Mouse (Mus musculus) right cerebral cortex, postnatal 25 days (tissue): ENCODE measurements around the gene Skint5.
"Not testable (repeated sequence)": the region's sequence is repeated elsewhere in the genome, so short reads cannot be mapped to it uniquely, and the experiment has no call there.

Source experiments
- DNase-seq: peaks from one replicate; pipeline ENCODE4 v3.0.0; 2022

The Skint5 gene

GRCm38 (mm10) chr4:113999403-113999802 lies at the start of gene Skint5:
Skint5 (minus strand) TSS chr4:113999503.
- DNase-seq = no peak

DNA sequence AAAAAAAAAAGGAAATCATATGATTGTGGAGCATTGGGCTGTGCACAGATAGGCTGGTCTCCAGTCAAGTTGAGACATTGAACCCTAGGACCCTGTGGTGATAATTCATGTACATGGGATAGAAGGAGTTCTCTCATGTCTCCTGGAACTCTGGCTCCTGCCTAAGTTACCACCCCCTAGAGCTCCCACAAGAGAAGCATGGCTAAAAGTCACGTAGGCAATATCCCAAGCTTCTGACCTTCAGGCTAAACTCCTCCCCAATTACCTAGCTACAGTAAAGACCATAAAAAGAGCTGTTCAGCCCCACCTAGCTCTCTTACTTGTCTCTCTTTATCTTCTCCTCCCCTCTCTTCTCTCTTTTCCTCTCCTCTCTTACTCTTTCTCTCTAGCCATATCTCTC lies 42.0 kb downstream of the Skint5 start:
- no peak for DNase-seq

DNA sequence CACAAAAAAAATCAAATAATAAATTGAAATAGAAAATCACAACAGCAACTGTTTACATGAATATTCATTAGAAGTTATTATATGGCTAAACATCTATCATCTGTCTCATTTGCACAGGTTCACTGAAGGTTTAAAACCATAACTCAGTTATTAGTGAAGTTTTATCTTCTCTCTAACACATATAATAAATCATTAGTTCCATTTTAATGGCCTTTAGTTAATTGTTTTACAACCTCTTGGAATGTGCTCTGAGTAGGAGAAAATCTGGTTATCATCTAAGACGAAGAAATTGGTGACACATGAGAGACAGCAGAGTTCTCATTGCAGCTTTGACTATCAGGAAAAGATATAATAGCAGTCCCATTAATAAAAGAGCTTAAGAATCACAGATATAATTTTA lies 235.1 kb downstream of the Skint5 start:
- DNase-seq = no peak

GRCm38 (mm10) chr4:113763684-113764083 lies 235.6 kb downstream of the Skint5 start:
- no peak for DNase-seq

DNA sequence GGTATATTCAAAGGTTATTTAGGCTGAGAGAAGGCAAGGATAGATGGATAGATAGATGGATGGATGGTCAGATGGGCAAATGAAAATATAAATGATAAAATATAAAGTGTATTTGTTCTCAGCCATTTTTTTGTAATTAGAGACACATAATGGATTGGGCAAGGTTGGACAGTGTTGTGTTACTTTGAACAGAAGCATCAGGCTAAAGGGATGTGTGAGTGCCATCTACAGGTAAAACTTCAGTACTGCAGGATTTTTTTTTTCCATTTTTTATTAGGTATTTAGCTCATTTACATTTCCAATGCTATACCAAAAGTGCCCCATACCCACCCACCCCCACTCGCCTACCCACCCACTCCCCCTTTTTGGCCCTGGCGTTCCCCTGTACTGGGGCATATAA lies 551.1 kb downstream of the Skint5 start:
- not testable (repeated sequence) for DNase-seq
